ENCODE assay signal across 8 mouse cellular contexts in the genomic region with DNA sequence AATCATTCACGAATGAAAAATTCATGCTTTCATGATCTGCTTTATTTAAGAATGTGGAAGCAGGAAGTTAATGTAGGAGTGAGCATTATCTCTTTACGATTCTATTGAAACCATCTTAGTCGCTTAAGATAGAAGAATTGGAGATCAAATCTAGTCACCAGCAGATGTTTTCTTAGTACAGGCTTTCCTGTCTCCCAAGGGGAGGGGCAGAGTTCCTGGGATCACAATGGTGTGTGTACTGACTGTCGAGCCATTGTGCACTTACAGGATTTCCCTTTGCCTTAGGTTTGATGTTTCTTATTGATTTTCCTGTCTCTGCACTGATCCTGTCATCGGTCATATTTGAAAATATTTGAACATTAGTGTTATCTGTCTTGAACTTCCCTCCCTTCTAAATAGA. TPM values are rescaled to one million over a fixed set of nuclear protein-coding genes. Genes with fewer than 3 reads are reported as not detected.
DNase-seq lines count a peak whose midpoint lies in the region; ATAC-seq and TF ChIP-seq lines count a peak whose summit lies in the region.

No protein-coding gene starts in this region.

- peak overlapping the region; percentile 70 for H3K4me2 ChIP-seq in heart, embryonic 13.5 days
- peak overlapping the region; percentile 82 for H3K4me2 ChIP-seq in liver, embryonic 14.5 days (ENCODE audit: low read depth)
- H3K4me2 ChIP-seq in stomach, embryonic 15.5 days = peak overlapping the region; percentile 94

- H3K27me3 ChIP-seq in kidney, adult 2 months (replicated peaks; ENCODE audit: control insufficient read depth, insufficient read depth, low read length) = no peaks in the 10 kb centered on the region
- no peaks in the 10 kb centered on the region for H3K27me3 ChIP-seq in heart, embryonic 13.5 days (replicated peaks)
- no peaks in the 10 kb centered on the region for H3K27me3 ChIP-seq in liver, embryonic 14.5 days (ENCODE audit: control insufficient read depth, insufficient read depth, low read length)
- H3K27me3 ChIP-seq in stomach, embryonic 15.5 days (replicated peaks) = no peaks in the 10 kb centered on the region

- 0 out of 2 replicates have a peak, but pooled peaks cover under 1% of the 10 kb centered on the region for H3K9me3 ChIP-seq in heart, embryonic 13.5 days
- no peaks in the 10 kb centered on the region for H3K9me3 ChIP-seq in liver, embryonic 14.5 days (ENCODE audit: control insufficient read depth, low read length)
- H3K9me3 ChIP-seq in stomach, embryonic 15.5 days = no peaks in the 10 kb centered on the region

- no peak for TF ChIP-seq POLR2A in kidney, adult 2 months (IDR thresholded peaks at IDR 0.05; ENCODE audit: low read depth, low read length)

- no peaks in the 10 kb centered on the region; the same call in 1 of the 2 replicates for H3K4me1 ChIP-seq in kidney, adult 2 months (ENCODE audit: control insufficient read depth, insufficient read depth, low read length)
- peaks cover 11% of the 10 kb centered on the region for H3K4me1 ChIP-seq in heart, embryonic 13.5 days
- H3K4me1 ChIP-seq in liver, embryonic 14.5 days (replicated peaks; ENCODE audit: control insufficient read depth in 2 of 2, insufficient read depth in 2 of 2, low read length in 1 of 2) = peaks cover 4 to 5% of the 10 kb centered on the region in 2 experiments; a peak in 1 of 4 replicates
- H3K4me1 ChIP-seq in stomach, embryonic 15.5 days = no peaks in the 10 kb centered on the region

- peak overlapping the region; percentile 86 for H3K9ac ChIP-seq in heart, embryonic 13.5 days
- peak overlapping the region; percentile 71; the same call in 1 of the 2 replicates for H3K9ac ChIP-seq in liver, embryonic 14.5 days (replicated peaks)
- no peak overlapping the region; the same call in 1 of the 2 replicates for H3K9ac ChIP-seq in stomach, embryonic 15.5 days

- H3K27ac ChIP-seq in kidney, adult 2 months (ENCODE audit: insufficient read depth, low read depth, low read length) = no peak overlapping the region
- peak overlapping the region; percentile 43; the same call in 1 of the 2 replicates for H3K27ac ChIP-seq in heart, embryonic 13.5 days (replicated peaks)
- no peak overlapping the region for H3K27ac ChIP-seq in liver, embryonic 14.5 days
- 0 out of 2 replicates have a peak overlapping the region, but pooled peaks have one; percentile 44 for H3K27ac ChIP-seq in stomach, embryonic 15.5 days

- TF ChIP-seq CTCF in kidney, adult 2 months (conservative IDR thresholded peaks at IDR 0.05; ENCODE audit: insufficient read depth, insufficient read length, low read depth, low read length) = no peak
- TF ChIP-seq CTCF in liver, embryonic 14.5 days (IDR thresholded peaks at IDR 0.05; ENCODE audit: low read depth) = no peak

- peak overlapping the region; percentile 81; the same call in 1 of the 2 replicates for H3K4me3 ChIP-seq in kidney, adult 2 months (ENCODE audit: insufficient read depth, low read depth, low read length)
- H3K4me3 ChIP-seq in heart, embryonic 13.5 days = peak overlapping the region; percentile 73
- peak overlapping the region; percentile 74 to 75 for H3K4me3 ChIP-seq in liver, embryonic 14.5 days (ENCODE audit: insufficient read depth in 1 of 2, low read depth in 2 of 2, low read length in 2 of 2)
- peak overlapping the region; percentile 72 for H3K4me3 ChIP-seq in stomach, embryonic 15.5 days (replicated peaks)

- 24% methylated on average over 5 of the region's 5 CpGs for WGBS in kidney, adult 2 months
- WGBS in heart, embryonic 13.5 days = 28% methylated on average over 5 of the region's 5 CpGs
- WGBS in liver, embryonic 14.5 days (ENCODE audit: insufficient replicate concordance) = 24% methylated on average over 5 of the region's 5 CpGs
- 23% methylated on average over 5 of the region's 5 CpGs for WGBS in stomach, embryonic 15.5 days

- DNase-seq in kidney, adult 2 months = no peak
- DNase-seq in kidney, adult 8-10 months = no peak
- no peak for DNase-seq in liver, embryonic 14.5 days (ENCODE audit: low read depth in 3 of 3, low spot score in 3 of 3)
- DNase-seq in adrenal gland, postnatal 36 days = no peak
- no peak for DNase-seq in cerebellum, adult 8-10 months

- no peaks in the 10 kb centered on the region for H3K36me3 ChIP-seq in kidney, adult 2 months (ENCODE audit: control insufficient read depth, insufficient read depth, low read length)
- no peaks in the 10 kb centered on the region for H3K36me3 ChIP-seq in heart, embryonic 13.5 days
- H3K36me3 ChIP-seq in liver, embryonic 14.5 days (replicated peaks; ENCODE audit: control insufficient read depth, insufficient read depth, low read depth) = no peaks in the 10 kb centered on the region
- no peaks in the 10 kb centered on the region for H3K36me3 ChIP-seq in stomach, embryonic 15.5 days

- TF ChIP-seq EP300 in liver, embryonic 14.5 days (IDR thresholded peaks at IDR 0.05; ENCODE audit: low read depth) = no peak

- ATAC-seq in activated CD4-positive, CD25-positive, alpha-beta regulatory T cell, adult 4 months = peak; percentile 11
- no peak; the same call in 1 of the 2 replicates for ATAC-seq in heart, embryonic 13.5 days (ENCODE audit: extremely low read depth, insufficient number of reproducible peaks, low FRiP score, low TSS enrichment)
- ATAC-seq in liver, embryonic 14.5 days (ENCODE audit: insufficient read depth) = peak; percentile 32; the same call in 1 of the 2 replicates
- ATAC-seq in stomach, embryonic 15.5 days (ENCODE audit: insufficient read depth, low FRiP score, low read depth) = peak; percentile 48; the same call in 1 of the 2 replicates

RNA-seq across cellular contexts. Expression of gene Zfp457, which starts 0.4 kb away (rescaled TPM):
- polyA plus RNA-seq in kidney, adult 2 months (2012; rRNA removed) = 2.0 and 2.1 TPM in 2 replicates
- polyA plus RNA-seq in activated CD4-positive, CD25-positive, alpha-beta regulatory T cell, adult 4 months (2017; shearing (Covaris generic)) = 1 to 10 TPM in 1 of 2 experiments, not detected in 1; 1.9 TPM
- polyA plus RNA-seq in heart, embryonic 13.5 days (2015; fragmentation: Nextera tagmentation; extraction: Ambion mirVana) = 0.74 and 1.2 TPM in 2 replicates
- polyA plus RNA-seq in liver, embryonic 14.5 days (2012; rRNA removed) = 0.42 and 0.44 TPM in 2 replicates
- polyA plus RNA-seq in liver, embryonic 14.5 days (2014; fragmentation: Nextera tagmentation; extraction: Ambion mirVana) = 0.24 TPM in 1 of 2 replicates, not detected in the other
- 0.77 and 0.94 TPM in 2 replicates for polyA plus RNA-seq in stomach, embryonic 15.5 days (2015; fragmentation: Nextera tagmentation; extraction: Ambion mirVana)
- total RNA-seq in adrenal gland, postnatal 36 days (2021) = 1 to 10 TPM; 2.4 to 3.7 TPM

RNA-seq across cellular contexts. Expression of gene Zfp595, which starts 25.7 kb away (rescaled TPM):
- polyA plus RNA-seq in kidney, adult 2 months (2012; rRNA removed) = 0.65 and 0.78 TPM in 2 replicates
- polyA plus RNA-seq in activated CD4-positive, CD25-positive, alpha-beta regulatory T cell, adult 4 months (2017; shearing (Covaris generic)) = 1 to 10 TPM; 5.4 to 5.9 TPM
- 1.6 TPM in 2 replicates for polyA plus RNA-seq in heart, embryonic 13.5 days (2015; fragmentation: Nextera tagmentation; extraction: Ambion mirVana)
- polyA plus RNA-seq in liver, embryonic 14.5 days (2012; rRNA removed) = 0.79 and 1.3 TPM in 2 replicates
- 1.1 TPM in 2 replicates for polyA plus RNA-seq in liver, embryonic 14.5 days (2014; fragmentation: Nextera tagmentation; extraction: Ambion mirVana)
- 2.7 and 2.9 TPM in 2 replicates for polyA plus RNA-seq in stomach, embryonic 15.5 days (2015; fragmentation: Nextera tagmentation; extraction: Ambion mirVana)
- 1 to 10 TPM; 4.1 to 4.6 TPM for total RNA-seq in adrenal gland, postnatal 36 days (2021)

RNA-seq across cellular contexts. Expression of gene Zfp458, which starts 28.5 kb away (rescaled TPM):
- 0.53 and 0.61 TPM in 2 replicates for polyA plus RNA-seq in kidney, adult 2 months (2012; rRNA removed)
- 1 to 10 TPM; 2.2 to 2.4 TPM for polyA plus RNA-seq in activated CD4-positive, CD25-positive, alpha-beta regulatory T cell, adult 4 months (2017; shearing (Covaris generic))
- 0.84 and 1.4 TPM in 2 replicates for polyA plus RNA-seq in heart, embryonic 13.5 days (2015; fragmentation: Nextera tagmentation; extraction: Ambion mirVana)
- 0.27 and 0.49 TPM in 2 replicates for polyA plus RNA-seq in liver, embryonic 14.5 days (2012; rRNA removed)
- 0.28 and 0.34 TPM in 2 replicates for polyA plus RNA-seq in liver, embryonic 14.5 days (2014; fragmentation: Nextera tagmentation; extraction: Ambion mirVana)
- 1.8 and 1.9 TPM in 2 replicates for polyA plus RNA-seq in stomach, embryonic 15.5 days (2015; fragmentation: Nextera tagmentation; extraction: Ambion mirVana)
- total RNA-seq in adrenal gland, postnatal 36 days (2021) = 1 to 10 TPM; 2.9 to 3.9 TPM

RNA-seq across cellular contexts. Expression of gene Gm28044, which starts 53.6 kb away (rescaled TPM):
- 0.20 TPM in 1 of 2 replicates, not detected in the other for polyA plus RNA-seq in kidney, adult 2 months (2012; rRNA removed)
- polyA plus RNA-seq in activated CD4-positive, CD25-positive, alpha-beta regulatory T cell, adult 4 months (2017; shearing (Covaris generic)) = not detected
- polyA plus RNA-seq in heart, embryonic 13.5 days (2015; fragmentation: Nextera tagmentation; extraction: Ambion mirVana) = 0.39 and 0.49 TPM in 2 replicates
- not detected in 2 replicates for polyA plus RNA-seq in liver, embryonic 14.5 days (2012; rRNA removed)
- polyA plus RNA-seq in liver, embryonic 14.5 days (2014; fragmentation: Nextera tagmentation; extraction: Ambion mirVana) = not detected in 2 replicates
- polyA plus RNA-seq in stomach, embryonic 15.5 days (2015; fragmentation: Nextera tagmentation; extraction: Ambion mirVana) = 0.52 and 0.64 TPM in 2 replicates
- total RNA-seq in adrenal gland, postnatal 36 days (2021) = 1 to 10 TPM; 1.3 to 2.5 TPM

RNA-seq across cellular contexts. Expression of gene Zfp953, which starts 53.7 kb away (rescaled TPM):
- 0.23 and 0.47 TPM in 2 replicates for polyA plus RNA-seq in kidney, adult 2 months (2012; rRNA removed)
- polyA plus RNA-seq in activated CD4-positive, CD25-positive, alpha-beta regulatory T cell, adult 4 months (2017; shearing (Covaris generic)) = 1 to 10 TPM; 2.9 to 3.4 TPM
- polyA plus RNA-seq in heart, embryonic 13.5 days (2015; fragmentation: Nextera tagmentation; extraction: Ambion mirVana) = 0.56 and 0.69 TPM in 2 replicates
- polyA plus RNA-seq in liver, embryonic 14.5 days (2012; rRNA removed) = 0.36 and 0.78 TPM in 2 replicates
- polyA plus RNA-seq in liver, embryonic 14.5 days (2014; fragmentation: Nextera tagmentation; extraction: Ambion mirVana) = 0.77 and 0.89 TPM in 2 replicates
- 1.0 and 1.1 TPM in 2 replicates for polyA plus RNA-seq in stomach, embryonic 15.5 days (2015; fragmentation: Nextera tagmentation; extraction: Ambion mirVana)
- total RNA-seq in adrenal gland, postnatal 36 days (2021) = 1 to 10 TPM; 2.2 to 2.8 TPM

Comparison
In these comparisons a context has a peak if more than half of its experiments do, and no peak if none do; other contexts are left out.
1. H3K27ac ChIP-seq: peak in heart, embryonic 13.5 days (single experiment) and stomach, embryonic 15.5 days (single experiment); none in kidney, adult 2 months (single experiment) and liver, embryonic 14.5 days (single experiment).
2. Peak in every context shown above with its lines, with median percentiles within 50 percentile points of each other: H3K4me3 ChIP-seq and H3K4me2 ChIP-seq.